Mouse (Mus musculus): Measurements from ENCODE around the gene Ifi209.

DNA sequence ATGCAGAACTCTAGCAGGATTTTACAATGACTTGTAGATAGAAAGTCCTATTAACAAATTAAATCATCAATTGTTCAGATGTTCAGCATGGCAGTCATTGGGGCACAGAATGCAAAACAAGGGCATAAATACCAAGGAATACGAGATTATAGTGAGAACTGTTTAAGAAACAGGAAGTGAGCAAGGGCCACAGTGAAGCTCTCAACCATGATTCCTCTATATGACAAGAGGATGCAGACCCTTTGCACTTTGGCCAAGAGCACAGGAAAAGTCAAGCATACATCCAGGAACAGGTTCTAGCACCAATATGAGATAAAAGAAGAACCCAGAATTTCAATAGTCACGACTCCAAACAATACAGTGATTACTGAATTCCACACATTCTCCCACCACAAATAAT, 4.0 kb upstream of the Ifi209 start:
- TF ChIP-seq POLR2A (IDR thresholded peaks at IDR 0.05; ENCODE audit: borderline replicate concordance, control insufficient read depth, low read depth, low read length), result no peak
- no peak for TF ChIP-seq CTCF (IDR thresholded peaks at IDR 0.05; ENCODE audit: control insufficient read depth, insufficient read depth, low read length)
